Mouse (Mus musculus) layer of hippocampus, postnatal 36 days (tissue): ENCODE measurements around the gene Zfp609. TPM values are rescaled to one million over a fixed set of nuclear protein-coding genes. Genes with fewer than 3 reads are reported as not detected.
A peak's percentile ranks its signal among the peaks of the same experiment; 100 is the strongest.
"Not testable (repeated sequence)": the region's sequence is repeated elsewhere in the genome, so short reads cannot be mapped to it uniquely, and the experiment has no call there.

Experiments
- DNase-seq, 2 experiments: peaks; one replicate each; pipeline ENCODE4 v3.0.0; 2022
- total RNA-seq, 2 experiments: library from RNA; stranded (reverse); gene quantifications; 2 replicates each; pipeline ENCODE4 v1.2.3; 2021

Gene Zfp609
- total RNA-seq, 2 experiments from 2014 or later: 51.2 to 52.8 TPM

- DNase-seq: no peak
Observed at GRCm38 (mm10) chr9:65812841-65813240, 14.5 kb downstream of the Zfp609 start.

GRCm38 (mm10) chr9:65811784-65812183 is 15.6 kb downstream of the Zfp609 start:
- DNase-seq: no peak

DNA sequence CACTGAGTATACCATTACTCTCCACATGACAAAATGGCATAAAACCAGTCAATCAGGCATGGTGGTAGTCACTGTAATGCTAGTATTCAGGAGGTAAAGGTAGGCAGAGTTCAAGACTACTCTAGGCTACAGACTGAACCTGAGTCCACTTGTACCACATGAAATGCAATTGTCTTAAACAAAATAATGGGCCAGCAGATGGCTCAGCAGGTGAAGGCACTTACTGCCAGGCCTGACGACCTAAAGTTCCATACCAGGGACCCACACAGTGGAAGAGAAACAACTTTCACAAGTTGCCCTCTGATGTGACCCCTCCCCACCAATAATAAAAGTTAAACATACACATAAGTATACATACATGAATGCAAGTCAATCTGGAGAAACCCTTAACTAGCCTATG is 19.5 kb downstream of the Zfp609 start:
- DNase-seq: no peak

DNA sequence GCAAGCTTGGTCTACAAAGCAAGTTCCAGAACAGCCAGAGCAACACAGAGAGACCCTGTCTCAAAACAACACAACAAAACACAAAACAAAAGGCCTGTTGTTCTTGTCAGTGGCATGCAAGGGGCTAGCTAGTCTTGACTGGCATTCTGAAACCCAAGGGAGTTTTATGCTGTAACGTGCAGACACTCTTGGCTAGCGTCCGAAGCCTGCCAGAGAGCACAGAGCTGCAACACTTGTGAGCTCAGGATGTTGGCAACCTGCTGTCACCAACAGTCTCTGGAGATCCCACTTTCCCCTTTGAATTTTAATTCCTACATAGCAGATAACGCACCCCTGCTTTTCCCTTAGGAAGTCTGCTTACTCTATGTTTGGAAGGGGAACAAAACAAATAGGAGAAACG is 20.1 kb downstream of the Zfp609 start:
- DNase-seq: peak in 1 of 2 experiments; percentile 15

DNA sequence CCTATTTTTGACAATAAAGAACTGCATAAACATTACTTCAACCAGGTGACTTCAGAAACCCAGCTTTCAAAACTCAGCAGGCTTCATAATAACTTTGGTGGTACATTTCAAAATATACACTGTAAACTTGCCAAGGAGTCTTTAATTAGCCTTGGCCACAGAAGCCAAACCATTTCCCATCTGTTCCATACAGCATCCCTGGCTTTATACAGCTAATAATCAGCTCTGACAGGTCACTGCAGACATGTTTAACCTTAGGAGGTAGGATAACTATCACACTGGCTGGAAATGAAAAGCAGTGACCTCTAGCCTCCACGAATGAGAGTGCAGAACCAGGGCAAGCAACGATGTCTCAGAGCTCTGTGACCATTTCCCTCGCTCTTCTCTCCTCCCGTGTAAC is 27.6 kb downstream of the Zfp609 start:
- DNase-seq: no peak

DNA sequence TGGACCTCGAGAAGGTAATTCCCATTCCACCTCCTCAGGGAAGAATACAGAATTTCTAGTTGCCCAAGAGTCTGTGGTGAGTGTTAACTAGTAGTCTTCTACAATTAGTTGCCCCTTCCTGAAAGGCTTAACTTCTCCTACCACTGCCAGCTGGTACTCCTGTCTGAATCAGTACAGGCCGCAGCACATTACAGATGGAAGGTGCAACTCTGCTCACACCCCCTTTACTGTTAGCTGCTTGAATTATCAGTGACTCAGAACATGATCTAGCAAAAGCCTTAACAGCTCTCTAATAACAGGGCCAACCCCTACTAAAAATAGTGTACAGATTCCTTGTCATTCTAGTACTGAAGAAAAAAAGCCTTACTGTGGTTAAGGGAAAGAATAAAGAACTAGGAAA is 31.7 kb downstream of the Zfp609 start:
- DNase-seq: no peak

- DNase-seq: no peak
Observed at GRCm38 (mm10) chr9:65794313-65794712, 33.1 kb downstream of the Zfp609 start.

- no peak for DNase-seq
Observed at GRCm38 (mm10) chr9:65793506-65793905, 33.9 kb downstream of the Zfp609 start.

GRCm38 (mm10) chr9:65793086-65793485 is 34.3 kb downstream of the Zfp609 start:
- no peak for DNase-seq

DNA sequence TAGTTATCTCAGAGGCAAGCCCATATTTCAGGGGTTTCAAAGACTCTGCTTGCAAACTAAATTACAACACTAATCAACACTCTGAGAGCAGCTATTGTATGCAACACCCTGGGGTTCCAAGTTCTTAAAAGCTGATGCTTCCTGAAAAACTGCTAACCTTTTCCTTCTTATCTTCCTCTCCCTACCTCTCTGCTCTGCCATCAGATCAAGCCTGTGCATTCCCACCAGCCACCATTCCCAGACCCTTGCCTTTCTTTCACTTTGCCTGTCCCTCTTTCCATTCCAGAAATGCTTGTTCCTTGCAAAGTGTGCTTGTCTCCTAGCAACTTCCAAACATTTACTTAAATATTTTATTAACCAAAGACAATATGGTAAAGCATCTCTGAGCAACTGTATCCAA is 35.5 kb downstream of the Zfp609 start:
- no peak for DNase-seq

DNA sequence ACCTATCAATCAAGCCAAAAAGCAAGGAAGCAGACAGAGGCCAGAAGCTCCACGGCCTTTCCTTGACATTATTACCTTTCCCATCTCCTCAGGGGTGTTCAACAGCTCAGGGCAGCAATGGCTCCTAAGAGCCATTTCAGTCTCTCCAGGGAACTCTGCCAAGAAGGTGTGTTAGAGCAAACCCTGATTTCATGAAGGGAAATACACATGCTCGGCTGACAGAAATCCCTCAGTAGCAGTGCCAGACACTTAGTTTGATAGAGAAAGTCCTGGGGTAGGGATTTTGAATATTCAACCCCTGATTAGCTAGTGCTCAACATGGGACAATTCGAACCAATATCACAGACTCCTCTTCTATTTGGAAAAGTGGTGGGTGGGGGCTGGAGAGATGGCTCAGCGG is 36.3 kb downstream of the Zfp609 start:
- DNase-seq: no peak

GRCm38 (mm10) chr9:65789788-65790187 is 37.6 kb downstream of the Zfp609 start:
- no peak for DNase-seq

DNA sequence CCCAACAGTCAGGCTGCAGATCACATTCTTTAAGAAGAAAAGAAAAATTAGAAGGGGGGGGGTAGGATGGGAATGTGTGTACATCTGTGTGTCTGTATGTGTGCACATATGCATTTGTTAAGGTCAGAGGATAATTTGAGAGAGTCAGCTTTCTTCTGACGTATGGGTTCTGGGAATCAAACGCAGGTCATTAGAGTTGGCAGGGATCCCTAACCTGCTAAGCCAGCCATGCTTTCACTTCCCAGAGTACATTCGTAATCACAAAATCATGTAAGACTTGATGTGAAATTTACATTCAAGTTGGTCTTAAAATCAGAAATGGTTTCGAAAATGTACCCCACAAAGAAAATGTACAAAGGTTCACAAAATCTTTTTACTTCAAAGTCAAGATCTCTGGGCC is 38.8 kb downstream of the Zfp609 start:
- DNase-seq: no peak

GRCm38 (mm10) chr9:65787829-65788344 is 39.5 kb downstream of the Zfp609 start:
- no peak for DNase-seq

- DNase-seq: no peak
Observed at GRCm38 (mm10) chr9:65786885-65787787, 40.2 kb downstream of the Zfp609 start.

GRCm38 (mm10) chr9:65785772-65786368 is 41.5 kb downstream of the Zfp609 start:
- DNase-seq: no peak

DNA sequence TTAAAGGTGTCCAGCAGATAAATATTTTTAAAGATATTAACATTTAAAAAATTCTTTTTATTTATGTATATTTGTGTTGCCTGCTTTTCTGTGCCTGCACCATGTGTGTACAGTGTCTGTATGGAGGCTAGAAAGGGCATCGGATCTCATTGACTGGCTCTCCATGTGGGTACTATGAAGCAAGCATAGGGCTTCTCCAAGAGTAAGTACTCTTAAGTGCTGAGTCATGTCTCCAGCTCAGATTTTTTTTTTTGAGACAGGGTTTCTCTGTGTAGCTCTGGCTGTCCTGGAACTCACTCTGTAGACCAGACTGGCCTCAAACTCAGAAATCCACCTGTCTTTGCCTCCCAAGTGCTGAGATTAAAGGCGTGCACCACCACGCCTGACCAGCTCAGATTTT is 47.7 kb downstream of the Zfp609 start:
- not testable (repeated sequence) for DNase-seq

GRCm38 (mm10) chr9:65776874-65777432 is 50.4 kb downstream of the Zfp609 start:
- DNase-seq: no peak

- DNase-seq: no peak
Observed at GRCm38 (mm10) chr9:65776137-65776872, 51.1 kb downstream of the Zfp609 start.

DNA sequence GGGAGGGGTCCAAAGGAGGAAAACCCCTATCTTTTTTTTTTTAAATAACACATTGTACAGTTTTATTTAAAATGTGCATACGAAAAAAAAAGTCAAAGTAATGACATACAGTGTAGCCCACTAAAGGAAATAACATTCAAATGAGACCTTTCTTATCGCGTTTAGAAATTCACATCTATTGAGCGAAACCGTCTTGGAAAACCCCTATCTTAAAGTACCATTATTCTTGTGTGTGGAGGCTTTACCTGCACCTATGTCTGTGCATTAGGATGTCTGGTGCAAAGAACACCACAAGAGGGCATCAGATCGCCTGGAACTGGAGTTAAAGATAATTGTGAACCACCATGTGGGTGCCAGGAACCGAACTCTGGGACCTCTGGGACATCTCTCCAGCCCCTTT is 53.6 kb downstream of the Zfp609 start:
- no peak for DNase-seq

GRCm38 (mm10) chr9:65771011-65771664 is 56.2 kb downstream of the Zfp609 start:
- no peak for DNase-seq

DNA sequence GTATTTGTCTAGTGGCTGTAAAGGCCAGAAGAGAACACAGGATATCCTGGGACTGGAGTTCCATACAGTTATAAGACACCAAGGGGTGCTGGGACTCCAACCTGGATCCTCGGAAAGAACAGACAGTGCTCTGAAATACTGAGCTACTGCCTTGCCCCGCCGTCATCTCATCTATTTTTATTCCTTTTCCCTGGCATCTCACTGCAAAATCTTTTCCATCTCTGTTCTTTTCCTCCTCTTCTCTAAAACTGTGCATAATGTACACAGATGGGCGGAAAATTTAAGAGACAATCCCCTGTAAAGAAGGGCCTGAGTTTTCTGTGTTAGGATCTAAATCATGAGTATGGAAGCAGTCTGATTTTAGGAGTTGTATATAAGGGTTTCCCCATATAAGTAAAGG is 64.6 kb downstream of the Zfp609 start:
- DNase-seq: no peak
